Mouse (Mus musculus) small intestine, adult 2 months (tissue): Measurements from ENCODE around the gene Bspry. TPM values are rescaled to one million over a fixed set of nuclear protein-coding genes. Genes with fewer than 3 reads are reported as not detected.
"Not testable (repeated sequence)": the region's sequence is repeated elsewhere in the genome, so short reads cannot be mapped to it uniquely, and the experiment has no call there.

Experiments used
- H3K27ac ChIP-seq: fragments of 200-500 bp; 2 replicates; pipeline ENCODE4 v1.5.1; 2012; ENCODE audit warnings: low read depth, low read length, control low read depth, inconsistent platforms; ENCODE audit not compliant: insufficient read depth
- H3K27me3 ChIP-seq: fragments of 200-500 bp; 2 replicates; pipeline ENCODE4 v1.6.1; 2012; ENCODE audit warnings: mild to moderate bottlenecking, moderate library complexity, low read length, inconsistent platforms; ENCODE audit not compliant: control insufficient read depth, insufficient read depth
- H3K36me3 ChIP-seq: fragments of 200-500 bp; 2 replicates; pipeline ENCODE4 v1.6.1; 2012; ENCODE audit warnings: mild to moderate bottlenecking, low read length, control low read depth, inconsistent platforms; ENCODE audit not compliant: control insufficient read depth, insufficient read depth
- H3K4me1 ChIP-seq: fragments of 200-500 bp; 2 replicates; pipeline ENCODE4 v1.6.1; 2012; ENCODE audit warnings: low read length, inconsistent platforms, mixed read lengths; ENCODE audit not compliant: control insufficient read depth, insufficient read depth, insufficient read length
- H3K4me3 ChIP-seq: fragments of 200-500 bp; 2 replicates; pipeline ENCODE4 v1.5.1; 2012; ENCODE audit warnings: low read depth, mild to moderate bottlenecking, control low read depth, inconsistent platforms, low read length, moderate library complexity
- CTCF ChIP-seq: fragments of 200-500 bp; IDR thresholded peaks from 2 replicates; pipeline ENCODE4 v1.5.1; 2012; ENCODE audit warnings: low read depth, mild to moderate bottlenecking, control low read depth, inconsistent platforms, low read length, moderate library complexity, mixed read lengths; ENCODE audit not compliant: insufficient replicate concordance, insufficient read length; ENCODE audit errors: extremely low read depth
- POLR2A ChIP-seq: fragments of 200-500 bp; IDR thresholded peaks from 2 replicates; pipeline ENCODE4 v1.6.1; 2012; ENCODE audit warnings: low read depth, mild to moderate bottlenecking, control low read depth, inconsistent platforms, low read length, moderate library complexity
- WGBS: fragments of 180-500 bp; shearing (Covaris S2); methylation state at CpG from one replicate; pipeline ENCODE4 v1.1.7; 2018; 5-methylcytosine and 5-hydroxymethylcytosine counted together
- polyA plus RNA-seq: library from polyadenylated mRNA; depleted of rRNA; stranded (reverse); fragments of >200 nt; gene quantifications from 2 replicates; pipeline ENCODE4 v1.2.3, GENCODE M21; 2012

The Bspry gene
- polyA plus RNA-seq, 1 experiment, result 104 TPM

- Histone ChIP-seq H3K4me1 (peaks cover 4% of the 10 kb centered on the region), H3K27ac (no peak within 1 kb of the TSS), H3K36me3 (no peaks in the 10 kb centered on the region), H3K4me3 (peak within 1 kb of the TSS; percentile 77), H3K27me3 (no peaks in the 10 kb centered on the region)
- TF ChIP-seq CTCF (no peak), POLR2A (no peak)
- under 1% methylated on average over 30 of the region's 30 CpGs for WGBS
Measured at GRCm38 (mm10) chr4:62470598-62471051, 9.2 kb upstream of the Bspry start, which contains the start of gene Wdr31. Wdr31 (minus strand) TSS chr4:62470896.

GRCm38 (mm10) chr4:62472071-62472470 lies 7.8 kb upstream of the Bspry start:
- no peaks in the 10 kb centered on the region for H3K36me3 ChIP-seq
- H3K27me3 ChIP-seq, result no peaks in the 10 kb centered on the region
- H3K27ac ChIP-seq, result no peak overlapping the region
- TF ChIP-seq CTCF (no peak), POLR2A (no peak)
- WGBS, result 95% methylated on average over 2 of the region's 2 CpGs
- H3K4me1 ChIP-seq, result peaks cover 6% of the 10 kb centered on the region
- H3K4me3 ChIP-seq, result no peak overlapping the region

GRCm38 (mm10) chr4:62475131-62475530 lies 4.7 kb upstream of the Bspry start:
- H3K27ac ChIP-seq, result no peak overlapping the region
- 52% methylated on average over 2 of the region's 2 CpGs for WGBS
- no peaks in the 10 kb centered on the region for H3K36me3 ChIP-seq

GRCm38 (mm10) chr4:62475793-62476192 lies 4.1 kb upstream of the Bspry start:
- Histone ChIP-seq H3K36me3 (no peaks in the 10 kb centered on the region), H3K27me3 (no peaks in the 10 kb centered on the region), H3K27ac (peak overlapping the region; percentile 71), H3K4me1 (peaks cover 6% of the 10 kb centered on the region; the same call in 1 of the 2 replicates), H3K4me3 (no peak overlapping the region)
- 14% methylated on average over 6 of the region's 6 CpGs for WGBS
- TF ChIP-seq POLR2A (no peak), CTCF (no peak)

More at GRCm38 (mm10) chr4:62475131-62475530, 4.7 kb upstream of the Bspry start:
- TF ChIP-seq POLR2A (no peak), CTCF (no peak)
- no peaks in the 10 kb centered on the region for H3K27me3 ChIP-seq
- peaks cover 8% of the 10 kb centered on the region for H3K4me1 ChIP-seq
- no peak overlapping the region for H3K4me3 ChIP-seq

- H3K4me3 ChIP-seq, result no peak overlapping the region
- H3K36me3 ChIP-seq, result peaks cover 2% of the 10 kb centered on the region; the same call in 1 of the 2 replicates
- peaks cover 7% of the 10 kb centered on the region; the same call in 1 of the 2 replicates for H3K4me1 ChIP-seq
- no peak overlapping the region for H3K27ac ChIP-seq
- no peaks in the 10 kb centered on the region for H3K27me3 ChIP-seq
- WGBS, result 88% methylated on average over 6 of the region's 6 CpGs
- TF ChIP-seq CTCF (no peak), POLR2A (no peak)
Measured at GRCm38 (mm10) chr4:62477542-62478244, 2.2 kb upstream of the Bspry start.

GRCm38 (mm10) chr4:62479593-62479936 lies 288 bp upstream of the Bspry start:
- Histone ChIP-seq H3K4me1 (peaks cover 12% of the 10 kb centered on the region; the same call in 1 of the 2 replicates), H3K4me3 (peak overlapping the region; percentile 70)
- TF ChIP-seq CTCF, result peak; percentile 65; the same call in 1 of the 2 replicates
- H3K27ac ChIP-seq, H3K36me3 ChIP-seq, H3K27me3 ChIP-seq: not testable (repeated sequence)
- 7% methylated on average over 11 of the region's 11 CpGs for WGBS

GRCm38 (mm10) chr4:62480709-62481605 lies 1.1 kb downstream of the Bspry start:
- TF ChIP-seq CTCF (no peak), POLR2A (no peak)
- H3K4me1 ChIP-seq, result peaks cover 14% of the 10 kb centered on the region; the same call in 1 of the 2 replicates
- 10% methylated on average over 10 of the region's 10 CpGs for WGBS
- H3K27ac ChIP-seq, result peak overlapping the region; percentile 28
- peak overlapping the region; percentile 52 for H3K4me3 ChIP-seq
- H3K36me3 ChIP-seq, result peaks cover 6% of the 10 kb centered on the region; the same call in 1 of the 2 replicates
- H3K27me3 ChIP-seq, result no peaks in the 10 kb centered on the region
